Mouse (Mus musculus): Measurements from ENCODE around the gene Creld2. TPM values are rescaled to one million over a fixed set of nuclear protein-coding genes. Genes with fewer than 3 reads are reported as not detected.
A peak's percentile ranks its signal among the peaks of the same experiment; 100 is the strongest.
"Not testable (repeated sequence)": the region's sequence is repeated elsewhere in the genome, so short reads cannot be mapped to it uniquely, and the experiment has no call there.

The Creld2 gene
- polyA plus RNA-seq, 1 experiment from 2014 or later: 32.9 TPM

DNA sequence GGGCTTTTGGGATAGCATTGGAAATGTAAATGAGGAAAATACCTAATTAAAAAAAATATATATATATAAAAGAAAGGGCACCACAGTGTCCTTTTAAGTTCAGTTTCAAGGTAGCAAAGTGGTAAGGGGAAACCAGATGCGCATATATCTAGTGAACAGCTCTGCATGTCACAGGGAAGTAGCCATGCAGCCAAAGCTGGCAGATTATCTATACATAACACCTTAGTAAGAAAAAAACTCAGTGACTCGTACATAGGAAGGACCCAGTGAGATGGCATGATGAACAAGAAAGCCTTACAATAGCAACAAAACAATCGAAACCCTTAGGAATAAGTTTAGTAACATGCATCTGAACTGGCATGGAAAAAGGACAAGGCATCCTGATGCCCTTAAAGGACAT, 17.5 kb upstream of the Creld2 start:
- no peak overlapping the region for H3K4me3 ChIP-seq (ENCODE audit: low read depth, low read length)
- DNase-seq (no peak), ATAC-seq (no peak)
- no peaks in the 10 kb centered on the region for H3K27me3 ChIP-seq (ENCODE audit: insufficient read depth, low read length)
- H3K9ac ChIP-seq (replicated peaks): no peak overlapping the region
- 68% methylated on average over 3 of the region's 3 CpGs for WGBS (ENCODE audit: insufficient replicate concordance)
- H3K9me3 ChIP-seq (ENCODE audit: low read length): no peaks in the 10 kb centered on the region
- H3K36me3 ChIP-seq (replicated peaks; ENCODE audit: insufficient read depth, low read length): peaks cover 18% of the 10 kb centered on the region
- no peaks in the 10 kb centered on the region for H3K4me1 ChIP-seq (ENCODE audit: insufficient read depth)
- TF ChIP-seq EP300 (IDR thresholded peaks at IDR 0.05; ENCODE audit: low read depth) (no peak), CTCF (IDR thresholded peaks at IDR 0.05; ENCODE audit: low read depth) (no peak)
- no peak overlapping the region for H3K4me2 ChIP-seq (ENCODE audit: low read depth, low read length)
- no peak overlapping the region for H3K27ac ChIP-seq (ENCODE audit: low read depth)

DNA sequence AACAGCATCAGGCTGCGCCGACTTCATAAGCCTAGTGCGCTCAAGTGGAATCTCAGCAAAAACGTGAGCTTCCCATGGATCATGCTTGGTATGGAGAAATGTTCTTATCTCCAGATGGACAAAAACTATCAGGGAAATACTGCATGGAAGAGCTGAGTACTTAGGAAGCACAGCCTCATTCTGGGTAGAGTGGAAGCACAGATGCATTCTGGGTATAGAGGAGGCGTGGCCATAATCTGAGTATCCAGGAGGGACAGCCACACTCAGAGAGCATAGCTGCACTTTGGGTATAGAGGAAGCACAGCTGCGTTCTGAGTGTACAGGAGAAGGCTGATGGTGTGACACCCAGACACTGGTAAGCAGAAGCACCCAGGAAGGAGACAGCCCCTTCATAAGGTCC, 17.1 kb upstream of the Creld2 start:
- no peak for ATAC-seq
- no peak for TF ChIP-seq EP300 (IDR thresholded peaks at IDR 0.05; ENCODE audit: low read depth)
- no peak for TF ChIP-seq CTCF (IDR thresholded peaks at IDR 0.05; ENCODE audit: low read depth)

GRCm38 (mm10) chr15:88808121-88808520, 11.3 kb upstream of the Creld2 start:
- TF ChIP-seq CTCF (IDR thresholded peaks at IDR 0.05; ENCODE audit: low read depth) (no peak), EP300 (IDR thresholded peaks at IDR 0.05; ENCODE audit: low read depth) (no peak)
- Histone ChIP-seq H3K27ac (ENCODE audit: low read depth) (no peak overlapping the region), H3K4me2 (ENCODE audit: low read depth, low read length) (no peak overlapping the region), H3K4me1 (ENCODE audit: insufficient read depth) (no peaks in the 10 kb centered on the region), H3K9me3 (ENCODE audit: low read length) (no peaks in the 10 kb centered on the region), H3K4me3 (ENCODE audit: low read depth, low read length) (no peak overlapping the region), H3K9ac (replicated peaks) (no peak overlapping the region), H3K36me3 (replicated peaks; ENCODE audit: insufficient read depth, low read length) (peaks cover 23% of the 10 kb centered on the region), H3K27me3 (ENCODE audit: insufficient read depth, low read length) (no peaks in the 10 kb centered on the region)
- DNase-seq (no peak), ATAC-seq (no peak)
- 80% methylated on average over 8 of the region's 8 CpGs for whole genome bisulfite sequencing (ENCODE audit: insufficient replicate concordance)

More for the DNA sequence above, 17.1 kb upstream of the Creld2 start:
- Histone ChIP-seq H3K9me3 (ENCODE audit: low read length) (no peaks in the 10 kb centered on the region), H3K4me1 (ENCODE audit: insufficient read depth) (no peaks in the 10 kb centered on the region), H3K4me2 (ENCODE audit: low read depth, low read length) (no peak overlapping the region), H3K27me3 (ENCODE audit: insufficient read depth, low read length) (no peaks in the 10 kb centered on the region), H3K36me3 (replicated peaks; ENCODE audit: insufficient read depth, low read length) (peaks cover 18% of the 10 kb centered on the region), H3K27ac (ENCODE audit: low read depth) (no peak overlapping the region), H3K4me3 (ENCODE audit: low read depth, low read length) (no peak overlapping the region), H3K9ac (replicated peaks) (no peak overlapping the region)
- 77% methylated on average over 6 of the region's 6 CpGs for WGBS (ENCODE audit: insufficient replicate concordance)
- no peak for DNase-seq

GRCm38 (mm10) chr15:88810369-88810768, 9.1 kb upstream of the Creld2 start:
- no peak overlapping the region for H3K27ac ChIP-seq (ENCODE audit: low read depth)
- H3K4me1 ChIP-seq (ENCODE audit: insufficient read depth): no peaks in the 10 kb centered on the region
- H3K4me2 ChIP-seq (ENCODE audit: low read depth, low read length): no peak overlapping the region
- ATAC-seq (no peak), DNase-seq (no peak)
- H3K4me3 ChIP-seq (ENCODE audit: low read depth, low read length): no peak overlapping the region
- H3K9me3 ChIP-seq (ENCODE audit: low read length): no peaks in the 10 kb centered on the region
- TF ChIP-seq CTCF (IDR thresholded peaks at IDR 0.05; ENCODE audit: low read depth) (no peak), EP300 (IDR thresholded peaks at IDR 0.05; ENCODE audit: low read depth) (no peak)
- peaks cover 24% of the 10 kb centered on the region for H3K36me3 ChIP-seq (replicated peaks; ENCODE audit: insufficient read depth, low read length)
- H3K27me3 ChIP-seq (ENCODE audit: insufficient read depth, low read length): no peaks in the 10 kb centered on the region
- H3K9ac ChIP-seq (replicated peaks): no peak overlapping the region
- 96% methylated on average over 2 of the region's 2 CpGs for WGBS (ENCODE audit: insufficient replicate concordance)

- Histone ChIP-seq H3K27me3 (ENCODE audit: insufficient read depth, low read length) (no peaks in the 10 kb centered on the region), H3K4me3 (ENCODE audit: low read depth, low read length) (no peak overlapping the region), H3K36me3 (replicated peaks; ENCODE audit: insufficient read depth, low read length) (peaks cover 16% of the 10 kb centered on the region), H3K9ac (replicated peaks) (no peak overlapping the region), H3K27ac (ENCODE audit: low read depth) (no peak overlapping the region), H3K4me2 (ENCODE audit: low read depth, low read length) (no peak overlapping the region), H3K9me3 (ENCODE audit: low read length) (no peaks in the 10 kb centered on the region), H3K4me1 (ENCODE audit: insufficient read depth) (peaks cover under 1% of the 10 kb centered on the region)
- ATAC-seq (no peak), DNase-seq (no peak)
- TF ChIP-seq CTCF (IDR thresholded peaks at IDR 0.05; ENCODE audit: low read depth): peak; percentile 48
- no peak for TF ChIP-seq EP300 (IDR thresholded peaks at IDR 0.05; ENCODE audit: low read depth)
- WGBS (ENCODE audit: insufficient replicate concordance): 84% methylated on average over 3 of the region's 3 CpGs
Measured at GRCm38 (mm10) chr15:88813262-88813661, 6.2 kb upstream of the Creld2 start.

DNA sequence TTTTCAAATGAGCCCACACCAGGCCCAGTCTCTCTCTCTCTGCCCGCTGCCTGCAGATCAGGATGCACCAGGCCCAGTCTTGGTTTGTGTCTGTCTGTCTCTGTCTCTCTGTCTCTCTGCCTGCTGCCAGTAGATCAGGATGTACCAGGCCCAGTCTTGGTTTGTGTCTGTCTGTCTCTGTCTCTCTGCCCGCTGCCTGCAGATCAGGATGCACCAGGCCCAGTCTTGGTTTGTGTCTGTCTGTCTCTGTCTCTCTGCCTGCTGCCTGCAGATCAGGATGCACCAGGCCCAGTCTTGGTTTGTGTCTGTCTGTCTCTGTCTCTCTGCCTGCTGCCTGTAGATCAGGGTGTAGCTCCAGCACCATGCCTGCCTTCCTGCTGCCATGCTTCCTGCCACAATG, 5.6 kb upstream of the Creld2 start:
- H3K9ac ChIP-seq (replicated peaks); DNase-seq; H3K9me3 ChIP-seq (ENCODE audit: low read length); H3K27me3 ChIP-seq (ENCODE audit: insufficient read depth, low read length); ATAC-seq; H3K4me1 ChIP-seq (ENCODE audit: insufficient read depth); H3K27ac ChIP-seq (ENCODE audit: low read depth); H3K4me2 ChIP-seq (ENCODE audit: low read depth, low read length); H3K4me3 ChIP-seq (ENCODE audit: low read depth, low read length): not testable (repeated sequence)
- WGBS (ENCODE audit: insufficient replicate concordance): 92% methylated on average over 2 of the region's 2 CpGs
- H3K36me3 ChIP-seq (replicated peaks; ENCODE audit: insufficient read depth, low read length): peaks cover 16% of the 10 kb centered on the region

DNA sequence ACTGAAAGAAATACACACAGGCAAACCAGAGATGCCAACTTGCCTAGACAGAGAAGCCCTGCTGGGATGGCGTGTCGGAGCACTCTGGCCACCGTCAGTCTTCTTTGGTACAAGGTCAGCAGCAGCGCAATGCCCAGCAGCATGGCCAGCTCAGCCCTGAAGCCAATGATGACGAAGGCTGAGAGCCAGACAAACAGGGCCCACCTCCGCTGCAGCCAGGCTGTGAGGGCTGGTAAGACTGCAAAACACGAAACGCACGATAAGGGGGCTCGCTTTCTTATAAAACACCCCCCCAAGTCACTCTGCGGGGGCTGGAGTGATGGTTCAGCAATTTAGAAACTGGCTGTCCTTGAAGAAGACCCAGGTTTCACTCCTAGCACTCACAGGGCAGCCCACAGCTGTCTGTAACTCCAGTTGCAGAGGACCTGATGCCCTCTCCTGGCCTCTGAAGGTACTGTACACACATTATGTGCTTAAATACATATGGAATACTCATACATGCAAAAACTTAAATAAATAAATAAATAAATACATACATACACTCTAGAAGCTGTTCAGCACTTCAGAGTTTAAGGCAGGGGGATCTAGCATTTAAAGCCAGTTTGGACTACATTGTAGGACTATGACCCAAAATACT, 4.9 kb upstream of the Creld2 start:
- no peak for ATAC-seq
- H3K27me3 ChIP-seq (ENCODE audit: insufficient read depth, low read length): no peaks in the 10 kb centered on the region
- WGBS (ENCODE audit: insufficient replicate concordance): 93% methylated on average over 11 of the region's 11 CpGs
- H3K4me3 ChIP-seq (ENCODE audit: low read depth, low read length): no peak overlapping the region
- H3K4me2 ChIP-seq (ENCODE audit: low read depth, low read length): no peak overlapping the region
- peaks cover 6% of the 10 kb centered on the region for H3K4me1 ChIP-seq (ENCODE audit: insufficient read depth)
- peaks cover 16% of the 10 kb centered on the region for H3K36me3 ChIP-seq (replicated peaks; ENCODE audit: insufficient read depth, low read length)
- no peaks in the 10 kb centered on the region for H3K9me3 ChIP-seq (ENCODE audit: low read length)
- H3K27ac ChIP-seq (ENCODE audit: low read depth): no peak overlapping the region
- DNase-seq: no peak
- no peak overlapping the region for H3K9ac ChIP-seq (replicated peaks)
- no peak for TF ChIP-seq EP300 (IDR thresholded peaks at IDR 0.05; ENCODE audit: low read depth)
- peak; percentile 52 for TF ChIP-seq CTCF (IDR thresholded peaks at IDR 0.05; ENCODE audit: low read depth)
